Mouse (Mus musculus) testis, adult 2 months (tissue): Measurements from ENCODE around the gene Kcnd3. TPM values are rescaled to one million over a fixed set of nuclear protein-coding genes. Genes with fewer than 3 reads are reported as not detected.

ENCODE experiments used
- H3K27ac ChIP-seq: fragments of 200-500 bp; 2 replicates; pipeline ENCODE4 v1.5.1; 2012; ENCODE audit warnings: low read depth, low read length; ENCODE audit not compliant: control insufficient read depth, insufficient read depth
- H3K27me3 ChIP-seq: fragments of 200-500 bp; 2 replicates; pipeline ENCODE4 v1.6.1; 2012; ENCODE audit warnings: mild to moderate bottlenecking, low read length, moderate library complexity; ENCODE audit not compliant: control insufficient read depth, insufficient read depth
- H3K36me3 ChIP-seq: fragments of 200-500 bp; 2 replicates; pipeline ENCODE4 v1.6.1; 2012; ENCODE audit warnings: mild to moderate bottlenecking, low read length; ENCODE audit not compliant: control insufficient read depth, insufficient read depth
- H3K4me1 ChIP-seq: fragments of 200-500 bp; 2 replicates; pipeline ENCODE4 v1.6.1; 2012; ENCODE audit warnings: low read length; ENCODE audit not compliant: control insufficient read depth, insufficient read depth
- H3K4me3 ChIP-seq: fragments of 200-500 bp; 2 replicates; pipeline ENCODE4 v1.5.1; 2012; ENCODE audit warnings: low read depth, mild to moderate bottlenecking, low read length, moderate library complexity, mixed read lengths; ENCODE audit not compliant: control insufficient read depth
- CTCF ChIP-seq: fragments of 200-500 bp; IDR thresholded peaks from 2 replicates; pipeline ENCODE4 v1.5.1; 2012; ENCODE audit warnings: low read depth, mild to moderate bottlenecking, inconsistent platforms, low read length, moderate library complexity; ENCODE audit not compliant: control insufficient read depth, insufficient read depth, insufficient replicate concordance
- POLR2A ChIP-seq: fragments of 200-500 bp; IDR thresholded peaks from 2 replicates; pipeline ENCODE4 v1.6.1; 2012; ENCODE audit warnings: low read depth, mild to moderate bottlenecking, inconsistent platforms, low read length, moderate library complexity; ENCODE audit not compliant: control insufficient read depth
- polyA plus RNA-seq: library from polyadenylated mRNA; depleted of rRNA; stranded (reverse); fragments of >200 nt; gene quantifications from 2 replicates; pipeline ENCODE4 v1.2.3, GENCODE M21; 2012

The Kcnd3 gene
- polyA plus RNA-seq, 1 experiment: 4.6 TPM

- Histone ChIP-seq H3K4me1 (no peaks in the 10 kb centered on the region), H3K27ac (no peak overlapping the region), H3K36me3 (no peaks in the 10 kb centered on the region), H3K27me3 (no peaks in the 10 kb centered on the region), H3K4me3 (no peak overlapping the region)
- TF ChIP-seq CTCF: no peak
- no peak for TF ChIP-seq POLR2A
These were observed 175.1 kb downstream of the Kcnd3 start for GRCm38 (mm10) chr3:105627258-105627657.

DNA sequence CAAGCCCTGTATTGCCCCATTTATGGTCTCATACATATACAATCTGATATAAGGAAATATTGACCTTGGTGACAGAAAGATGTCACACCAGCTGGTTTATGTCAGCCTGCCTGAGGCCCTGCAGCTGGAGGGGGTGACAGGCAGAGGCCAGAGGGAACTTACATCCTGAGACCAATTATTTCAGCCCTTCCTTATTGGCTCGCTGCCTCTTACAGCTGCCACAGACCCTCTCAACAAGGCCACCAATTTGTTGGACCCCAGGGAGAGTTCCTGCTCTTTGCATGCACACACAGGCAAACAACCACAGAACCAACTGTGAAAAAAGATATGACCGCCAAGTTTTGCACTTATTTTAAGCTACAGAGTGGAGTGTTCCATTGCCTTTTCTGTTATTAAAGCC is 180.2 kb downstream of the Kcnd3 start:
- Histone ChIP-seq H3K27ac (no peak overlapping the region), H3K4me1 (no peaks in the 10 kb centered on the region), H3K4me3 (no peak overlapping the region), H3K27me3 (no peaks in the 10 kb centered on the region), H3K36me3 (no peaks in the 10 kb centered on the region)
- TF ChIP-seq CTCF (no peak), POLR2A (no peak)

- Histone ChIP-seq H3K4me3 (no peak overlapping the region), H3K4me1 (no peaks in the 10 kb centered on the region), H3K27me3 (no peaks in the 10 kb centered on the region), H3K27ac (no peak overlapping the region), H3K36me3 (no peaks in the 10 kb centered on the region)
- no peak for TF ChIP-seq CTCF
- no peak for TF ChIP-seq POLR2A
These were observed 180.9 kb downstream of the Kcnd3 start for GRCm38 (mm10) chr3:105633021-105633420.

- H3K27ac ChIP-seq: no peak overlapping the region
- H3K36me3 ChIP-seq: no peaks in the 10 kb centered on the region
- H3K4me3 ChIP-seq: no peak overlapping the region
- H3K4me1 ChIP-seq: no peaks in the 10 kb centered on the region
- no peak for TF ChIP-seq POLR2A
- peak; percentile 23; the same call in 1 of the 2 replicates for TF ChIP-seq CTCF
- no peaks in the 10 kb centered on the region for H3K27me3 ChIP-seq
These were observed 190.1 kb downstream of the Kcnd3 start for GRCm38 (mm10) chr3:105642186-105642585.

GRCm38 (mm10) chr3:105643566-105643965 is 191.4 kb downstream of the Kcnd3 start:
- no peak overlapping the region for H3K27ac ChIP-seq
- no peaks in the 10 kb centered on the region for H3K4me1 ChIP-seq
- H3K27me3 ChIP-seq: no peaks in the 10 kb centered on the region
- no peaks in the 10 kb centered on the region for H3K36me3 ChIP-seq
- TF ChIP-seq POLR2A (no peak), CTCF (no peak)
- no peak overlapping the region for H3K4me3 ChIP-seq

DNA sequence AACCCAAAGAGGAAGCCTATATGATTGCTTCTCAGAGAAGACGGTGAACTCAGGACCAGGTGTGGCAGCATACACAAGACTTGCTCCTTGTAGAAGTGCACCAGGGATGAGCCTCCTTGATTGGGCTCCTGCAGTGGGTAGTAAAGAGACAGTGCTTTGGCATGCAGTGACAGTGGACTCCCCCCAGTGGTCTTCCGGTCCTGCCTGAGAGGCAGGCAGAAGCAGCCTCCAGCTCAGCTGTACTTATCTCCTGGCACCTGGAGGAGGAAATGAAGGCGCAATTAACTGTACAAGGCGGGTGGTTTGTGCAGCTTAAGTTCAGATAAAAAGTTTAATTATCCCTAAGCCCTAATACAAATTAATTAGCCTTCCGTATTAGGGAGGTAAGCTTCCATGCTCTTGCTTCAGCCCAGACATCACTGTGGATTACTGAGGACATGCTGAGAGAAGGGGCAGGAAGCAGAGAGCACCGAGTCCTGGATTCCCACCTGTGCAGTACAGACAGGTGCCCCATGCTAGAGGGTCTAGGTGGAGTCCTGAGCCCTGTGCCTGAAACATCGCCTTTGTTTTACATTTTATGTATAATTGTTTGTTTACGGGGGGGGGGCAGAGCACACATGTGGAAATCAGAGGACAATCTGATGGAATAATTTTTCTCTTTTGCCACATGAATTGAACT is 196.9 kb downstream of the Kcnd3 start:
- Histone ChIP-seq H3K27me3 (no peaks in the 10 kb centered on the region), H3K36me3 (no peaks in the 10 kb centered on the region), H3K27ac (no peak overlapping the region), H3K4me3 (no peak overlapping the region), H3K4me1 (no peaks in the 10 kb centered on the region)
- no peak for TF ChIP-seq CTCF
- no peak for TF ChIP-seq POLR2A

GRCm38 (mm10) chr3:105653544-105654380 is 201.6 kb downstream of the Kcnd3 start:
- no peak overlapping the region for H3K27ac ChIP-seq
- no peaks in the 10 kb centered on the region for H3K27me3 ChIP-seq
- no peaks in the 10 kb centered on the region for H3K36me3 ChIP-seq
- H3K4me1 ChIP-seq: no peaks in the 10 kb centered on the region
- no peak for TF ChIP-seq POLR2A
- TF ChIP-seq CTCF: no peak
- H3K4me3 ChIP-seq: no peak overlapping the region
